Mouse (Mus musculus) adrenal gland, postnatal 36 days (tissue): ENCODE measurements around the gene Fam13c. TPM values are rescaled to one million over a fixed set of nuclear protein-coding genes. Genes with fewer than 3 reads are reported as not detected.
A peak's percentile ranks its signal among the peaks of the same experiment; 100 is the strongest.
"Not testable (repeated sequence)": the region's sequence is repeated elsewhere in the genome, so short reads cannot be mapped to it uniquely, and the experiment has no call there.

Experiments
- DNase-seq, 2 experiments: peaks; one replicate each; pipeline ENCODE4 v3.0.0; 2021; ENCODE audit warnings: mixed read lengths in 1 of 2
- long read RNA-seq, 2 experiments: library from polyadenylated mRNA; stranded (forward); transcript quantifications; one replicate each; pipeline ENCODE4 v2.0.0; 2021; ENCODE audit warnings: borderline sequencing depth in 2 of 2
- total RNA-seq, 2 experiments: library from RNA; stranded (reverse); gene quantifications; 2 replicates each; pipeline ENCODE4 v1.2.3; 2021

The Fam13c gene
- 10 to 100 TPM; 15.2 to 26.3 TPM for total RNA-seq
- long read RNA-seq, experiment 1, partial matches to known transcripts, result 4 of 7 reads
- long read RNA-seq, experiment 1, other reads (novel, unspliced or antisense), result 1 of 7 reads
- long read RNA-seq, experiment 2, partial matches to known transcripts, result 0 of 2 reads
- long read RNA-seq, experiment 2, other reads (novel, unspliced or antisense), result 0 of 2 reads

GRCm38 (mm10) chr10:70439676-70440521 lies at the start of gene Fam13c:
Gene Fam13c, plus strand, starts transcription at chr10:70440481.
- DNase-seq, result peak; percentile 39 to 52

DNA sequence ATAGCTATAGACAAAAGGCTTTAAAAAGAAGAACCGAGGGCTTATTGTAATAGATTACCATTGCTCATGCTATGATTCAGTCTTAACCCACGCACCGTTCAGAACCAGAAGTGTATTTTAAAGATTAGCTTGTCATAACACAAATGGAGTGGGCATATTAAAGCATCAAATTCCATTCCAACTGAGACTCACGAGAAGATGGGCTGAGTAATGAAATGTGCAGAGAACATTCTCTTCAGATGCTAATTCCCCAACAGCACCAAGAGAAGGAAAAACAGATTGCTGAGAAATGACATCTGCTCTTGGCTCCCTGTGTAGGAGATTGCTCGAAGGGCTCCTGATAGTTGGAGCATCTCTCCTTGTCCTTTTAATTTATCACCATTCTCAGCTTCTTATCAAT lies 44.4 kb upstream of the Fam13c start:
- no peak for DNase-seq

- peak in 1 of 2 experiments; percentile 17 for DNase-seq
Measured at GRCm38 (mm10) chr10:70398224-70398623, 42.1 kb upstream of the Fam13c start.

DNA sequence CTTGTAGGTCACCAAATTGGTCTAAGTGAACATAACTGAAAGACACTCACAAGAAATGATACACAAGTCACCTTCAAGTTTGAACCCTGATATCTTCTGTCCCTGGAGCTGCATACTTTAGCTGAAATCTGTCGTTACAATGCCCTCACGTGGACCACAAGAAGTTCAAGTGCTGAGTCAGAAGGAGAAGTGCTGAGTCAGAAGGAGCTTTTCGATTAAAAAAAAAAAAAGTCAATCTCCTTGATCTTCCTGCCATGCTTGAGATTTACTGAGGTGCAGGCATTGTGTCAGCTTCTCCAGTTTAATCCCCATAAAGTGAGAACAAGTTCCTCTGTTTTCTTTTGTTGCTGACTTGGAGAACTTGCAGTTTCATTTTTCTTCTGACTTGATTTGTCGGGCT lies 38.3 kb upstream of the Fam13c start:
- no peak for DNase-seq

DNA sequence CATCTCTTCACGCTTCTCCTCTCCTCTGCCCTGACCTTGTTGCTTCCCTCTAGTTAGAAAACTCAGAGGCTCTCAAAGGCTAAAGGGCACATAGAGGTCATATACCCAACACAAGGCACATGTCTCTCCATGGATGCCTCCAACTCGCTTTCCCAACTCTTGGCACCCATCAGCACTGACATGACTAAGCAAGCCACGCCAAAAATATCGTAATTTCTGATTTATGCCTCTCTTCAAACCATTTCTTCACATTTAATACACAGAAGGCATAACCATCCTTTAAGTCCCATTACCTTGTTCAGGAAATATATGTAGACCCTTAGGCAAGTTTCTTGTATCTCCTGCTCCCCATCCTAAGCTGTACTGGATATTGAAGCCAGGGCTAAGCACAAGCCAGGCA lies 37.6 kb upstream of the Fam13c start:
- peak; percentile 11 to 24 for DNase-seq

GRCm38 (mm10) chr10:70417811-70418486 lies 22.3 kb upstream of the Fam13c start:
- DNase-seq, result no peak

DNA sequence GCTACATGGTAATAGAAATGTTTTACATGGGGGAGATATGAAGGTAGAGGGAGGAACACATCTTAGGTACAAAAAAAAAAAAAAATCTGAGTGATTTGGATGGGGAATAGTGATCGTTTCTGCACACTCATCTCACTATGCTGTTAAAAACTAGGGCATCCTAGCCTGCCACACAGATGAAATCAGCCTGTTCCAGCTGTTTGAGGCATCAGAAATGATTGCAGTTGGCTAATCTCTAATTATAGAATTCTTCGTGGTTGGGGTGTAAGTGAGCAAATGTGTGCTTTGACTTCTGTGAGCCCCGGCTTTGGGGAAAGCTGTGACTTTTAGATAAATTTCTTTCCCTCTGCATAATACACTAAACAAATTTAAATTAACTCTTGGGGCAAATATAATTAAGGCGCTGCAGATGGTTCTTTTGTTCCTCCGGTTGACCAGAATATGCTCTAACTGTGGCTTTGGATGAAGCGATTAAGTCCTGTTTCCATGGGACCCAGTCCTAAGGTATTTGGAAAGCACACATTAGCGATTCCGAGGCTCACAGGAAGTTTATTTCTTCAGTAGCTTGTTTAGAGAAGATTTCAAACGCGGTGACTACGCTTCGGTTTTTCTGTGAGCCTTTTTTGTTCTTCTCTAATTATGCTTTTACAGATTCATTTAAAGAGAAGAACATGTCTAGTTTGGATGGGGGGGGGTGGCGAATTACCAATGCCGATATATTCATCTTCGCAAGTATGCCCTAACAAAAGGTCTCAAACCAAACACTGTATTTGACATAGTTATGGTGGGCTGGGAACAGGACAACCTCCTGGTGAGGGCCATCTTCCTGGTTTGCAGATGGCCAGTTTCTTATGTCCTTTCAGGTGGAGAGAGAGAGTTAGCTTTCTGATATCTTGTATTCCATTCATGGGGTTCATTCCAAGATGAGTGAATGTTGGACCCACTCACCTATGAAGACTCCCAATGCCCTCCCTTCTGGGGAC lies 20.7 kb upstream of the Fam13c start:
- DNase-seq, result no peak

- no peak for DNase-seq
Measured at GRCm38 (mm10) chr10:70426373-70426772, 13.9 kb upstream of the Fam13c start.

GRCm38 (mm10) chr10:70428121-70428662 lies 12.1 kb upstream of the Fam13c start:
- DNase-seq, result peak in 1 of 2 experiments; percentile 37

- no peak for DNase-seq
Measured at GRCm38 (mm10) chr10:70429341-70429740, 10.9 kb upstream of the Fam13c start.

DNA sequence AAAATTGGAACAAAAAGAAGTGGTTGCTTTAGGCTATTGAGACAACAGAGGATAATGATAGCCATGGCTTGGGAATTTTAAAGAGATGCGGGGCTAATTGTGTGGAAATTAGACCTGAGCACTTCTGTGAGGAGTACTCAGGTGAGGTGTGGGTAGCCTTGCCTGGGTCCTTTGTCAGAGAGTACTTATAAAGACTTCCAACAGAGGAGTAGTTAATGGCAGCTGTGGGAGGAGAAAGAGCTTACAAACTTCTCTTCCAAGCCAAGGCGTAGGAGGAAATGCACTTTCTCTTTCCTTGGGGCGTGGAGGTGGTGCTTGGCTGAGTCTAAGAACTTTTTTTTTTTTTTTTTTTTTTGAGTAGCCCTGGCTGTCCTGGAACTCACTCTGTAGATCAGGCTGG lies 6.9 kb upstream of the Fam13c start:
- no peak for DNase-seq

- DNase-seq, result not testable (repeated sequence)
Measured at GRCm38 (mm10) chr10:70433736-70434135, 6.5 kb upstream of the Fam13c start.

- DNase-seq, result no peak
Measured at GRCm38 (mm10) chr10:70436656-70437055, 3.6 kb upstream of the Fam13c start.

DNA sequence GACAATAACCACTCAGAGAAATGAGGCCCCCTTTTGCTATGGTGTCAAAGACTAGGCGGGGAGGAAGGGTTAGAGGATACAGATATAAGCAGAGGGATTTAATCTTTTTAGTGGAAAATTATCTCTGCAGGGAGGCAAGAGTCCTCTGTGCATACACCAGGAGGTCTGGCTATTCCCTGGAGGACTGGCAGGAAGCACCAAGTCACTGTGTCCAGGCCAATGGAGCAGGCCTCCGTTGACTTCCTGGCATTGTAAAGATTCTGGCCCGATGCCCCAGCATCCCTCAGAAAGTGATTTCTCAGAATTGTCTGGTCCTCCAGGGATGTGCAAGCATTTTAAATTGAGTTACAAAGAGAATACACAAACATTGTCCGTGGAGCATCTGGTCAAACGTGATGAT lies 3.0 kb upstream of the Fam13c start:
- peak; percentile 36 to 66 for DNase-seq

DNA sequence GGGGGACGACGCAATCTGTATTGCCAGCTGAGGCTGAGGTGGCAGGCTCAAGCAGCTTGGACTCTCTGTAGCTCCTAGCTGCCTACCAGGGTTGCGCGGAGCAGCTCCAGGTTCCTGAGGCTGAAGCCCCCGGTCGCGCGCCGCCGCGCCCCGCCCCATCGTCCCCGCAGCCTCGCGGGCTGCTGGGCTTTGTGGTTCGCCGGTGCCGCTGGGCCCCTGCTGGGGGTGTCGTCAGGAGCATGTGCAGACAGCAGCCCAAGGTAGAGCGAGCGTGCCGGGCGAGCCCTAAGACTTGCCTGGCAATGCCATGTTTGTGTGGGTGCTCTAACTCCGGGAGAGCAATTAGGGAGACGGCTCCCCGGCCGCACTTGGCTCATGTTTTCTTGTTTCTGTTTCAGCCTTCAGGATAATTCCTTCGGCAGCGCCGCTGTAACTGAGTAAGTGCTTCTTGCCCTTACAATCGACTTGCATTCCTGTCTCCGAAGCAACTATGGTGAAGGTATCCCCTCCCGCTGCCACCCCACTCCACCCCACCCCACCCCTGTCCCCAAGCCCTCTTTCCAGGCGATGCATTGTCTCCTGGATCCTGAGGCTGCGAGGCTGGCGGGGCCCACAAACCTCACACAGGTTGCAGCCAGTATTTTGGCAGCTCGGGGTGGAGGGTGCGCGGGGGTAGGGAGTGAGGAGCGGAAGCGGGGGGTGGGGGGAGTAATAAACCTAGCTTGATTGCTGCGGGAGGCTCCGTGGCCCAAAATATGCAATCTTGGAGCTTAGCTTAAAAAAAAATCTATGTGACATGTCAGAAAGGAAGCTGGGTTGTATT lies 569 bp downstream of the Fam13c start:
- peak; percentile 65 to 83 for DNase-seq

GRCm38 (mm10) chr10:70442156-70442555 lies 1.9 kb downstream of the Fam13c start:
- no peak for DNase-seq

DNA sequence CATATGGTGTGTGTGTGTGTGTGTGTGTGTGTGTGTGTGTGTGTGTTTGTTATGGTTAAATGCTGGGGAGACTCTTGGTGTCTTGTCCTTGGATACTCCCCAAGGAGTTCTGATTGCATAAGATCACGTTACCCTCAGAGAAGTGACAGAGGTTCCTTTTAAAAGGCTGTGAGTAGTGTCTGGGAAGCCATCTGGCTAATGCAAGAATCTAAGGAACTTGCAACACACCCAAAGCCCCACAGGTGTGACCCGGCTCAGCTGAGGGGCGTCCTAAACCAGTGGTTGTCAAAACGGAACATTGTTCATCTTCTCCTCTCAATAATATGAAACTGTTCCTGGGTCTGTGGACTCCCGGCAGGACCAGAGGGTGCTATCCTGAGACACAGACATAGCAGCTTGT lies 2.3 kb downstream of the Fam13c start:
- no peak for DNase-seq

DNA sequence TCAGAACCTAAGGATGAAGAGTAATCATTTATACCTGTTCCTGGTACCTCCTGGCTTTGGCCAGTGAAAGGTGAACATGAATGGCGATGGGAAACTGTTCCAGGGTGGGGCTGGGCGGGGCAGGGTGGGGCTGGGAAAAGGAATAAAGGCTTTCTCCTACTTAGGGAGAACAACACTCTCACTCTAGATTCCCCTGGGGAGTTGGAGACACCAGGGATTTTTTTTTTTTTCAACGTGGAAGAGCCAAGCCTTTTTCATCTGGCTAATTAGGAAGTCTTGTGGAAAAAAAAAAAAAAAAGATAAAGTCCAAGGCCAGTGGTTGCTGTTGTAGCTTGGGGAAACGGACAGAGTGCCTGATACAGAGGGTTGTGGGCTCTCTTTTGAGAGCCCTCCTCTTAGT lies 7.5 kb downstream of the Fam13c start:
- DNase-seq, result no peak

DNA sequence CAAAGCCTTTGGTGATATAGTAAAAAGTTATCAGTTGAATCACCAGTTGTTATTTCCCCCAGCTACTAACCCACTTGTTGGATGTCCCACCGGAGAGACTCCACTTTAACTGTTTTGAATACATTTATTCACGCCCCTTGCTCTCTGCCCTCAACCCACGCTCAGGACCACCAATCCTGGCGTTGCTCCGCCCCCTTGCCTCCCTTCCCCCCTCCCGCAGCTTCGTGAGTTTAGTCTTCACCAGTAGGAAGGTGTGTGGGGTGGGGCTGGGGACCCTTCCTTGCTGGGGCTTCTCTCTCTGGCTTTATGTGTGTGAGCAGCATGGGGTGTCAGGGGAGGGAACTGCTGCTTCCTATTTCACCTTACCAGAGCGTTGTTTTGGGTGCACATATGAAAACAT lies 8.9 kb downstream of the Fam13c start:
- DNase-seq, result no peak

DNA sequence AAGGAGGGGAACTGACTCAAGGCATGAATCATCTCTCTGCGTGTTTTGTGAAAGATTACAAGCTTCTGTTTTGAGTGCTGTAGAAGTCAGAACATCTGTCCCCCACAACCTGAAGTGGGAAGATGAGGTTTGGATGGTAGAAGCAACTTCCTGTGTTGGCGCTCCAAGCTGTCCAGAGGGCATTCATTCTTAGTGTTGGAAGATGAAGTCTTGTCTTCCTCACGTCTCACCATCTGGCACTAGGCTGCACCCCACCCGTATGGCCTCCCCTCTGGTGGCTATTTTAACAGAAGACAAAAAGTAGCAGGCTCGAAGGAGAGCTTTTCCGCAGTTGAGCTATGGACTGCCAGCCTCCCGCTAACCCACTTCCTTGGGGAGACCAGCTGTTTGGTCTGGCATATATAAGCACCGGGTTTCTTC lies 15.6 kb downstream of the Fam13c start:
- DNase-seq, result no peak
